Mouse (Mus musculus) MEL (cell line): ENCODE results near the gene Zfp280b. TPM values are rescaled to one million over a fixed set of nuclear protein-coding genes. Genes with fewer than 3 reads are reported as not detected.

Experiments used
- DNase-seq: peaks from one replicate; pipeline ENCODE4 v3.0.0; 2011; ENCODE audit warnings: low read depth, low spot score
- H3K27ac ChIP-seq: 2 replicates; pipeline ENCODE4 v1.5.1; 2012; ENCODE audit warnings: low read depth, mild to moderate bottlenecking, control low read depth, low read length, moderate library complexity; ENCODE audit not compliant: control insufficient read depth
- H3K27me3 ChIP-seq, 2 experiments: fragments of 150-350 bp in 1 of 2; sonication (generic) in 1 of 2; 2 replicates each; pipeline ENCODE4 v1.6.1; 2012; ENCODE audit warnings: low read length in 2 of 2, mild to moderate bottlenecking in 2 of 2, improper control_type of control experiment in 1 of 2, moderate library complexity in 1 of 2; ENCODE audit not compliant: insufficient read depth in 2 of 2, control insufficient read depth in 1 of 2
- H3K36me3 ChIP-seq, 2 experiments: 2 replicates each; pipeline ENCODE4 v1.6.1; 2012 to 2014; ENCODE audit warnings: low read length in 2 of 2, improper control_type of control experiment in 1 of 2, inconsistent platforms in 1 of 2, mild to moderate bottlenecking in 1 of 2; ENCODE audit not compliant: insufficient read depth in 2 of 2, control insufficient read depth in 1 of 2
- H3K4me1 ChIP-seq, 2 experiments: fragments of 150-350 bp in 1 of 2; sonication (generic) in 1 of 2; 2 replicates each; pipeline ENCODE4 v1.6.1; 2012; ENCODE audit warnings: low read length in 2 of 2, improper control_type of control experiment in 1 of 2, mild to moderate bottlenecking in 1 of 2; ENCODE audit not compliant: insufficient read depth in 2 of 2, control insufficient read depth in 1 of 2
- H3K4me3 ChIP-seq, 2 experiments: fragments of 150-350 bp in 1 of 2; sonication (generic) in 1 of 2; 2 replicates each; pipeline ENCODE4 v1.5.1; 2012; ENCODE audit warnings: low read depth in 2 of 2, low read length in 2 of 2, mild to moderate bottlenecking in 2 of 2, moderate library complexity in 2 of 2, control low read depth in 1 of 2, improper control_type of control experiment in 1 of 2; ENCODE audit not compliant: control insufficient read depth in 1 of 2, insufficient read depth in 1 of 2
- H3K79me2 ChIP-seq: 2 replicates; pipeline ENCODE4 v1.6.1; 2012; ENCODE audit warnings: mild to moderate bottlenecking, low read length, moderate library complexity; ENCODE audit not compliant: control insufficient read depth, poor library complexity, insufficient read depth
- H3K9ac ChIP-seq: 2 replicates; pipeline ENCODE4 v1.6.1; 2012; ENCODE audit warnings: low read depth, mild to moderate bottlenecking, control low read depth, low read length, moderate library complexity; ENCODE audit not compliant: control insufficient read depth, poor library complexity, severe bottlenecking
- H3K9me3 ChIP-seq: fragments of 150-350 bp; sonication (generic); replicated peaks from 2 replicates; pipeline ENCODE4 v1.6.1; 2012; ENCODE audit warnings: mild to moderate bottlenecking, low read length, improper control_type of control experiment, moderate library complexity; ENCODE audit not compliant: insufficient read depth
- BHLHE40 ChIP-seq: IDR thresholded peaks from 2 replicates; pipeline ENCODE4 v1.6.1; 2012; ENCODE audit warnings: low read depth, mild to moderate bottlenecking, inconsistent platforms, low read length, improper control_type of control experiment, borderline replicate concordance
- CHD1 ChIP-seq: IDR thresholded peaks from 2 replicates; pipeline ENCODE4 v1.6.1; 2012; ENCODE audit warnings: low read depth, mild to moderate bottlenecking, inconsistent platforms, low read length, improper control_type of control experiment
- CHD2 ChIP-seq: IDR thresholded peaks from 2 replicates; pipeline ENCODE4 v1.6.1; 2011; ENCODE audit warnings: low read length, improper control_type of control experiment
- CTCF ChIP-seq, 3 experiments: IDR thresholded peaks in 2 of 3; conservative IDR thresholded peaks in 1 of 3; 2 replicates each; pipeline ENCODE4 v1.5.1; 2011 to 2012; ENCODE audit warnings: low read length in 3 of 3, low read depth in 2 of 3, mild to moderate bottlenecking in 2 of 3, improper control_type of control experiment in 1 of 3, inconsistent platforms in 1 of 3, mixed read lengths in 1 of 3, moderate library complexity in 1 of 3; ENCODE audit not compliant: control insufficient read depth in 1 of 3, insufficient read depth in 1 of 3, poor library complexity in 1 of 3, severe bottlenecking in 1 of 3
- ELF1 ChIP-seq: IDR thresholded peaks from 2 replicates; pipeline ENCODE4 v1.6.1; 2014; ENCODE audit warnings: low read depth, mild to moderate bottlenecking, inconsistent platforms, low read length, improper control_type of control experiment, moderate library complexity
- EP300 ChIP-seq, 2 experiments: IDR thresholded peaks; 2 replicates each; pipeline ENCODE4 v1.6.1; 2011; ENCODE audit warnings: improper control_type of control experiment in 2 of 2, low read length in 2 of 2, low read depth in 1 of 2, mild to moderate bottlenecking in 1 of 2
- ETS1 ChIP-seq: IDR thresholded peaks from 2 replicates; pipeline ENCODE4 v1.6.1; 2012; ENCODE audit warnings: low read depth, mild to moderate bottlenecking, inconsistent platforms, low read length, improper control_type of control experiment, moderate library complexity
- GABPA ChIP-seq: IDR thresholded peaks from 2 replicates; pipeline ENCODE4 v1.6.1; 2012; ENCODE audit warnings: low read depth, mild to moderate bottlenecking, inconsistent platforms, low read length, improper control_type of control experiment, moderate library complexity
- JUND ChIP-seq: IDR thresholded peaks from 2 replicates; pipeline ENCODE4 v1.6.1; 2011; ENCODE audit warnings: low read depth, mild to moderate bottlenecking, improper control_type of control experiment, low read length
- KAT2A ChIP-seq: conservative IDR thresholded peaks from 2 replicates; pipeline ENCODE4 v1.6.1; 2012; ENCODE audit warnings: low read depth, low read length, improper control_type of control experiment, inconsistent platforms
- MAX ChIP-seq: IDR thresholded peaks from 2 replicates; pipeline ENCODE4 v1.6.1; 2011; ENCODE audit warnings: low read length, improper control_type of control experiment
- MEF2A ChIP-seq: IDR thresholded peaks from 2 replicates; pipeline ENCODE4 v1.6.1; 2014; ENCODE audit warnings: low read depth, mild to moderate bottlenecking, inconsistent platforms, low read length, improper control_type of control experiment; ENCODE audit not compliant: poor library complexity, insufficient replicate concordance, severe bottlenecking; ENCODE audit errors: extremely low read depth
- MXI1 ChIP-seq: IDR thresholded peaks from 2 replicates; pipeline ENCODE4 v1.6.1; 2011; ENCODE audit warnings: mild to moderate bottlenecking, low read depth, low read length, improper control_type of control experiment
- MYB ChIP-seq: IDR thresholded peaks from 2 replicates; pipeline ENCODE4 v1.6.1; 2011; ENCODE audit warnings: mild to moderate bottlenecking, low read depth, low read length, improper control_type of control experiment
- NELFE ChIP-seq: IDR thresholded peaks from 2 replicates; pipeline ENCODE4 v1.6.1; 2011; ENCODE audit warnings: low read depth, low read length, improper control_type of control experiment
- NRF1 ChIP-seq: IDR thresholded peaks from 2 replicates; pipeline ENCODE4 v1.6.1; 2014; ENCODE audit warnings: low read depth, mild to moderate bottlenecking, inconsistent platforms, low read length, improper control_type of control experiment, moderate library complexity; ENCODE audit not compliant: poor library complexity, insufficient read depth, severe bottlenecking
- POLR2AphosphoS2 ChIP-seq: IDR thresholded peaks from 2 replicates; pipeline ENCODE4 v1.6.1; 2011; ENCODE audit warnings: low read length, improper control_type of control experiment
- TAL1 ChIP-seq: IDR thresholded peaks from 2 replicates; pipeline ENCODE4 v1.6.1; 2012; ENCODE audit warnings: mild to moderate bottlenecking, inconsistent platforms, low read length, moderate library complexity, mixed read lengths
- TBP ChIP-seq: IDR thresholded peaks from 2 replicates; pipeline ENCODE4 v1.8.0; 2011; ENCODE audit warnings: low read depth, low read length, improper control_type of control experiment
- UBTF ChIP-seq: IDR thresholded peaks from 2 replicates; pipeline ENCODE4 v1.6.1; 2012; ENCODE audit warnings: low read depth, mild to moderate bottlenecking, inconsistent platforms, low read length, improper control_type of control experiment, moderate library complexity, borderline replicate concordance; ENCODE audit not compliant: insufficient read depth
- polyA plus RNA-seq, 2 experiments: library from polyadenylated mRNA; stranded (reverse) in 1 of 2; unstranded in 1 of 2; fragments of >175 nt in 1 of 2; fragments of >200 nt in 1 of 2; gene quantifications; 2 replicates each; pipeline versions ENCODE4 v1.2.1 to v1.2.4; 2012; ENCODE audit warnings: low replicate concordance in 2 of 2, low read depth in 1 of 2; ENCODE audit not compliant: insufficient read length in 2 of 2, insufficient read depth in 1 of 2, missing spikeins in 1 of 2
- total RNA-seq: library from RNA; depleted of rRNA; stranded (reverse); fragments of 300-350 nt; gene quantifications from 2 replicates; pipeline ENCODE4 v1.2.3, GENCODE M21; 2012

Gene Zfp280b
- total and polyA plus RNA-seq, 3 experiments = 7.9 to 18.6 TPM; not detected in 1

GRCm38 (mm10) chr10:76021728-76022127 is 10.7 kb upstream of the Zfp280b start (continued):
- TF ChIP-seq CHD2 (no peak), CHD1 (no peak), KAT2A (no peak), BHLHE40 (no peak), TBP (no peak), JUND (no peak), EP300 (IDR thresholded peaks at IDR 0.05; ENCODE audit: low read depth in 1 of 2, low read length in 2 of 2) (peak in 1 of 2 experiments; percentile 55; a peak in 2 of 4 replicates), NRF1 (no peak), MYB (no peak), ETS1 (0 out of 2 replicates have a peak, but pooled peaks have one; percentile 22)
- TF ChIP-seq, all 39 proteins: peak for 6

GRCm38 (mm10) chr10:76023921-76024320 is 8.5 kb upstream of the Zfp280b start:
- no peak for DNase-seq
- Histone ChIP-seq H3K27me3 (no peaks in the 10 kb centered on the region), H3K9ac (no peak overlapping the region), H3K36me3 (no peaks in the 10 kb centered on the region), H3K27ac (no peak overlapping the region), H3K4me1 (peaks cover 0 to 4% of the 10 kb centered on the region in 2 experiments; a peak in 2 of 4 replicates), H3K4me3 (no peak overlapping the region), H3K9me3 (no peaks in the 10 kb centered on the region), H3K79me2 (no peaks in the 10 kb centered on the region)
- no peak for TF ChIP-seq UBTF
- TF ChIP-seq JUND = no peak
- TF ChIP-seq GABPA = no peak
- no peak for TF ChIP-seq POLR2AphosphoS2
- no peak for TF ChIP-seq CTCF (IDR thresholded peaks at IDR 0.05 in 2 of 3, conservative IDR thresholded peaks at IDR 0.05 in 1 of 3; ENCODE audit: control insufficient read depth in 1 of 3, insufficient read depth in 1 of 3, low read depth in 2 of 3, low read length in 3 of 3, poor library complexity in 1 of 3, severe bottlenecking in 1 of 3)
- TF ChIP-seq MXI1 = no peak
- no peak for TF ChIP-seq ETS1
- no peak for TF ChIP-seq MEF2A
- TF ChIP-seq TAL1 = no peak
- TF ChIP-seq MAX = no peak
- TF ChIP-seq NELFE = no peak
- no peak for TF ChIP-seq ELF1
- TF ChIP-seq EP300 (IDR thresholded peaks at IDR 0.05; ENCODE audit: low read depth in 1 of 2, low read length in 2 of 2) = no peak
- TF ChIP-seq, all 39 proteins: peak for 0
